Mouse (Mus musculus) cortical plate, adult 2 months (tissue): ENCODE measurements at regions not wholly inside any gene's neighbourhood (a gene's known extent, or its start where the extent isn't known, plus 50 kb on each side); places are given as distances from the start of the nearest gene placed in this dataset.

Experiments
- CTCF ChIP-seq: fragments of 200-500 bp; IDR thresholded peaks from 2 replicates; pipeline ENCODE4 v1.5.1; 2011; ENCODE audit warnings: mild to moderate bottlenecking, control low read depth, low read length; ENCODE audit not compliant: insufficient read depth; ENCODE audit errors: extremely low read depth
- POLR2A ChIP-seq: fragments of 200-500 bp; IDR thresholded peaks from 2 replicates; pipeline ENCODE4 v1.6.1; 2011; ENCODE audit warnings: mild to moderate bottlenecking, low read length, control low read depth; ENCODE audit not compliant: insufficient read depth; ENCODE audit errors: extremely low read depth

DNA sequence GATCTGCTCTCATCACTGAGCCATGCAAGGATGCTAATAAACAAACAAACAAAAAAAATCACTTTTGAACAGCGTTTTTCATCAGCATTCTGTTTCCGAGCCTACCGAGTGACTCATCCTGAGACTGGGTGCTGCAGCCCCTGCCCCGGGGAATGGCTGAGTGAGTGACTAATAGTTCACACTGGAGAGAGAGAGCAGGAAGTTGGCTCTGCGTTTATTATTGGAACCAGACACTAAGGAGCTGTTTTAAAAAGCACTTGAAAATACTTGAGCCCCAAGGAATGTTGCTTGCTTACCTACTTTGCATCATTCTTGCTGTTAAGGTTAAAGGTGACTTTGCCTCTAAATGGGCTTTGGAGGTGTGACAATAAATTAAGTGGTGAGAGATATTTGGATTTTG, 240.6 kb upstream of the Fn1 start:
- TF ChIP-seq CTCF = no peak
- TF ChIP-seq POLR2A = no peak
